Mouse (Mus musculus): ENCODE results near the gene Panx1. TPM values are rescaled to one million over a fixed set of nuclear protein-coding genes. Genes with fewer than 3 reads are reported as not detected.

Gene Panx1
- total and polyA plus RNA-seq, 3 experiments = 10.6 to 20.3 TPM; not detected in 1

GRCm38 (mm10) chr9:15032797-15033196, 12.5 kb downstream of the Panx1 start:
- Histone ChIP-seq H3K4me1 (ENCODE audit: control insufficient read depth in 1 of 2, insufficient read depth in 2 of 2, low read length in 2 of 2) (no peaks in the 10 kb centered on the region), H3K79me2 (ENCODE audit: control insufficient read depth, insufficient read depth, low read length, poor library complexity) (no peaks in the 10 kb centered on the region), H3K36me3 (ENCODE audit: control insufficient read depth in 1 of 2, insufficient read depth in 2 of 2, low read length in 2 of 2) (no peaks in the 10 kb centered on the region), H3K9me3 (replicated peaks; ENCODE audit: insufficient read depth, low read length) (no peaks in the 10 kb centered on the region), H3K4me3 (ENCODE audit: control insufficient read depth in 1 of 2, insufficient read depth in 1 of 2, low read depth in 2 of 2, low read length in 2 of 2) (no peak overlapping the region), H3K9ac (ENCODE audit: control insufficient read depth, low read depth, low read length, poor library complexity, severe bottlenecking) (no peak overlapping the region), H3K27me3 (ENCODE audit: control insufficient read depth in 1 of 2, insufficient read depth in 2 of 2, low read length in 2 of 2) (no peaks in the 10 kb centered on the region), H3K27ac (ENCODE audit: control insufficient read depth, low read depth, low read length) (no peak overlapping the region)
- DNase-seq (ENCODE audit: low read depth, low spot score) = no peak
- TF ChIP-seq NRF1 (IDR thresholded peaks at IDR 0.05; ENCODE audit: insufficient read depth, low read depth, low read length, poor library complexity, severe bottlenecking) (no peak), USF2 (IDR thresholded peaks at IDR 0.05; ENCODE audit: borderline replicate concordance in 1 of 2, insufficient read depth in 1 of 2, low read depth in 1 of 2, low read length in 2 of 2) (no peak), POLR2AphosphoS5 (IDR thresholded peaks at IDR 0.05; ENCODE audit: borderline replicate concordance, low read depth, low read length) (no peak), CHD2 (IDR thresholded peaks at IDR 0.05; ENCODE audit: low read length) (no peak), ETS1 (IDR thresholded peaks at IDR 0.05; ENCODE audit: low read depth, low read length) (no peak)

DNA sequence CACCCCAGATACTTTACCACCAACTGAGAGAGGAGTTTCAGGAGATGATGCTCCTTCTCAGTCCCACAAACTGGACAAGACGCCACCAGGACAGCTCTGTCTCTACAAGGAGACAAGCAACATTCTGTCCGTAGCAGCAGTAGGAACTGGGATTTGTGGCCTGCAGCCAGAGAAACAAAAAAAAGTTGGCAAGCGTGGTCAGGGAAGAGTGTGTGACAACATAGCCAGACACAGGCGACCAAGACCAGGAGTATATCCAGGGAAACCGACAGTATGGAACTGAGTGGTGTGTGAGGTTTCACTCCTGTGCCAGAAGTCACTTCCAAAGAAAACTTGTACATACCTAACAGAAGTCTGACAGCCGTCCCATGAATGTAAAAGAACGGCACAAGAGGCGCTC, 14.5 kb downstream of the Panx1 start:
- DNase-seq (ENCODE audit: low read depth, low spot score) = no peak
- no peaks in the 10 kb centered on the region for H3K79me2 ChIP-seq (ENCODE audit: control insufficient read depth, insufficient read depth, low read length, poor library complexity)
- 0 out of 4 replicates have a peak, but pooled peaks cover 0 to 5% of the 10 kb centered on the region in 2 experiments for H3K4me1 ChIP-seq (ENCODE audit: control insufficient read depth in 1 of 2, insufficient read depth in 2 of 2, low read length in 2 of 2)
- H3K9ac ChIP-seq (ENCODE audit: control insufficient read depth, low read depth, low read length, poor library complexity, severe bottlenecking) = no peak overlapping the region
- TF ChIP-seq JUND (IDR thresholded peaks at IDR 0.05; ENCODE audit: low read depth, low read length) (no peak), NELFE (IDR thresholded peaks at IDR 0.05; ENCODE audit: low read depth, low read length) (no peak), POLR2A (IDR thresholded peaks at IDR 0.05; ENCODE audit: control insufficient read depth in 1 of 2, insufficient read depth in 1 of 2, low read depth in 1 of 2, low read length in 2 of 2, poor library complexity in 1 of 2) (0 out of 4 replicates have a peak, but pooled peaks of 1 of the 2 experiments have one; percentile 30), CHD1 (IDR thresholded peaks at IDR 0.05; ENCODE audit: low read depth, low read length) (no peak), UBTF (IDR thresholded peaks at IDR 0.05; ENCODE audit: borderline replicate concordance, insufficient read depth, low read depth, low read length) (no peak)
- H3K9me3 ChIP-seq (replicated peaks; ENCODE audit: insufficient read depth, low read length) = no peaks in the 10 kb centered on the region
- no peak overlapping the region for H3K27ac ChIP-seq (ENCODE audit: control insufficient read depth, low read depth, low read length)
- H3K4me3 ChIP-seq (ENCODE audit: control insufficient read depth in 1 of 2, insufficient read depth in 1 of 2, low read depth in 2 of 2, low read length in 2 of 2) = no peak overlapping the region
- H3K36me3 ChIP-seq (ENCODE audit: control insufficient read depth in 1 of 2, insufficient read depth in 2 of 2, low read length in 2 of 2) = no peaks in the 10 kb centered on the region
- no peaks in the 10 kb centered on the region for H3K27me3 ChIP-seq (ENCODE audit: control insufficient read depth in 1 of 2, insufficient read depth in 2 of 2, low read length in 2 of 2)

- Histone ChIP-seq H3K36me3 (ENCODE audit: control insufficient read depth in 1 of 2, insufficient read depth in 2 of 2, low read length in 2 of 2) (no peaks in the 10 kb centered on the region), H3K9ac (ENCODE audit: control insufficient read depth, low read depth, low read length, poor library complexity, severe bottlenecking) (no peak overlapping the region), H3K9me3 (replicated peaks; ENCODE audit: insufficient read depth, low read length) (no peaks in the 10 kb centered on the region), H3K4me3 (ENCODE audit: control insufficient read depth in 1 of 2, insufficient read depth in 1 of 2, low read depth in 2 of 2, low read length in 2 of 2) (no peak overlapping the region), H3K27ac (ENCODE audit: control insufficient read depth, low read depth, low read length) (no peak overlapping the region), H3K79me2 (ENCODE audit: control insufficient read depth, insufficient read depth, low read length, poor library complexity) (no peaks in the 10 kb centered on the region), H3K4me1 (ENCODE audit: control insufficient read depth in 1 of 2, insufficient read depth in 2 of 2, low read length in 2 of 2) (0 out of 4 replicates have a peak, but pooled peaks cover 0 to 5% of the 10 kb centered on the region in 2 experiments), H3K27me3 (ENCODE audit: control insufficient read depth in 1 of 2, insufficient read depth in 2 of 2, low read length in 2 of 2) (no peaks in the 10 kb centered on the region)
- DNase-seq (ENCODE audit: low read depth, low spot score) = peak; percentile 87
- TF ChIP-seq MYB (IDR thresholded peaks at IDR 0.05; ENCODE audit: low read depth, low read length) (no peak), MAX (IDR thresholded peaks at IDR 0.05; ENCODE audit: low read length) (no peak), ZC3H11A (IDR thresholded peaks at IDR 0.05; ENCODE audit: low read depth, low read length) (peak; percentile 84), UBTF (IDR thresholded peaks at IDR 0.05; ENCODE audit: borderline replicate concordance, insufficient read depth, low read depth, low read length) (no peak), ELF1 (IDR thresholded peaks at IDR 0.05; ENCODE audit: low read depth, low read length) (no peak), MAFK (IDR thresholded peaks at IDR 0.05; ENCODE audit: borderline replicate concordance, low read depth, low read length) (no peak), ZMIZ1 (IDR thresholded peaks at IDR 0.05; ENCODE audit: low read depth, low read length) (no peak), USF1 (IDR thresholded peaks at IDR 0.05; ENCODE audit: low read depth, low read length) (no peak), JUND (IDR thresholded peaks at IDR 0.05; ENCODE audit: low read depth, low read length) (no peak), BHLHE40 (IDR thresholded peaks at IDR 0.05; ENCODE audit: borderline replicate concordance, low read depth, low read length) (no peak), CTCF (IDR thresholded peaks at IDR 0.05 in 2 of 3, conservative IDR thresholded peaks at IDR 0.05 in 1 of 3; ENCODE audit: control insufficient read depth in 1 of 3, insufficient read depth in 1 of 3, low read depth in 2 of 3, low read length in 3 of 3, poor library complexity in 1 of 3, severe bottlenecking in 1 of 3) (peak; percentile 97 to 99 (median 98)), CHD1 (IDR thresholded peaks at IDR 0.05; ENCODE audit: low read depth, low read length) (no peak), GATA1 (IDR thresholded peaks at IDR 0.05; ENCODE audit: low read depth, low read length) (peak; percentile 61), RAD21 (IDR thresholded peaks at IDR 0.05; ENCODE audit: low read depth, low read length) (peak; percentile 96), TCF12 (IDR thresholded peaks at IDR 0.05; ENCODE audit: low read depth, low read length) (no peak), CHD2 (IDR thresholded peaks at IDR 0.05; ENCODE audit: low read length) (no peak), NELFE (IDR thresholded peaks at IDR 0.05; ENCODE audit: low read depth, low read length) (no peak), SMC3 (IDR thresholded peaks at IDR 0.05; ENCODE audit: low read depth, low read length) (peak; percentile 94), ZNF384 (IDR thresholded peaks at IDR 0.05; ENCODE audit: low read depth, low read length) (no peak)
These were observed 16.1 kb downstream of the Panx1 start for GRCm38 (mm10) chr9:15029025-15029727.
